Mouse (Mus musculus) embryonic facial prominence, embryonic 14.5 days (tissue): ENCODE data around the gene Stx5a. TPM values are rescaled to one million over a fixed set of nuclear protein-coding genes. Genes with fewer than 3 reads are reported as not detected.
"Not testable (repeated sequence)": the region's sequence is repeated elsewhere in the genome, so short reads cannot be mapped to it uniquely, and the experiment has no call there.

Experiments
- ATAC-seq: fragments of 200-750 bp; cut with Nextera tagmentation; 2 replicates; pipeline ENCODE4 v1.8.0; 2017; ENCODE audit warnings: low read depth, moderate number of reproducible peaks, moderate TSS enrichment
- DNase-seq: peaks from one replicate; pipeline ENCODE4 v3.0.0-alpha.2; 2015; ENCODE audit warnings: low spot score
- H3K27ac ChIP-seq: fragments of 300-500 bp; sonication (generic); replicated peaks from 2 replicates; pipeline ENCODE4 v1.5.1; 2014; ENCODE audit warnings: low read depth, mild to moderate bottlenecking, low read length, moderate library complexity
- H3K27me3 ChIP-seq: fragments of 300-500 bp; sonication (generic); replicated peaks from 2 replicates; pipeline ENCODE4 v1.6.1; 2014; ENCODE audit warnings: low read length; ENCODE audit not compliant: control insufficient read depth, insufficient read depth
- H3K36me3 ChIP-seq: fragments of 300-500 bp; sonication (generic); 2 replicates; pipeline ENCODE4 v1.6.1; 2014; ENCODE audit warnings: low read length, mixed read lengths; ENCODE audit not compliant: control insufficient read depth, insufficient read depth
- H3K4me1 ChIP-seq: fragments of 300-500 bp; sonication (generic); 2 replicates; pipeline ENCODE4 v1.6.1; 2014; ENCODE audit warnings: antibody characterized with exemption, low read length; ENCODE audit not compliant: control insufficient read depth, insufficient read depth
- H3K4me2 ChIP-seq: fragments of 300-500 bp; sonication (generic); 2 replicates; pipeline ENCODE4 v1.6.1; 2014; ENCODE audit warnings: low read depth, mild to moderate bottlenecking, low read length, moderate library complexity, mixed read lengths
- H3K4me3 ChIP-seq: fragments of 300-500 bp; sonication (generic); 2 replicates; pipeline ENCODE4 v1.5.1; 2014; ENCODE audit warnings: low read depth, mild to moderate bottlenecking, low read length
- H3K9ac ChIP-seq: fragments of 300-500 bp; sonication (generic); 2 replicates; pipeline ENCODE4 v1.6.1; 2014; ENCODE audit warnings: low read depth, mild to moderate bottlenecking, low read length, moderate library complexity, mixed read lengths
- H3K9me3 ChIP-seq: fragments of 300-500 bp; sonication (generic); 2 replicates; pipeline ENCODE4 v1.6.1; 2016; ENCODE audit warnings: low read length; ENCODE audit not compliant: control insufficient read depth
- WGBS: fragments of 180-500 bp; shearing (Covaris S2); extraction: QIAGEN DNeasy Blood & Tissue Kit; methylation state at CpG from one replicate; pipeline ENCODE4 v1.1.7; 2014; 5-methylcytosine and 5-hydroxymethylcytosine counted together
- polyA plus RNA-seq: library from polyadenylated mRNA; unstranded; fragments of >200 nt; fragmentation: Nextera tagmentation; extraction: Ambion mirVana; gene quantifications from 2 replicates; pipeline ENCODE4 v1.2.1, GENCODE M21; 2014

Stx5a gene
- polyA plus RNA-seq, 1 experiment from 2014 or later, result 142 TPM

DNA sequence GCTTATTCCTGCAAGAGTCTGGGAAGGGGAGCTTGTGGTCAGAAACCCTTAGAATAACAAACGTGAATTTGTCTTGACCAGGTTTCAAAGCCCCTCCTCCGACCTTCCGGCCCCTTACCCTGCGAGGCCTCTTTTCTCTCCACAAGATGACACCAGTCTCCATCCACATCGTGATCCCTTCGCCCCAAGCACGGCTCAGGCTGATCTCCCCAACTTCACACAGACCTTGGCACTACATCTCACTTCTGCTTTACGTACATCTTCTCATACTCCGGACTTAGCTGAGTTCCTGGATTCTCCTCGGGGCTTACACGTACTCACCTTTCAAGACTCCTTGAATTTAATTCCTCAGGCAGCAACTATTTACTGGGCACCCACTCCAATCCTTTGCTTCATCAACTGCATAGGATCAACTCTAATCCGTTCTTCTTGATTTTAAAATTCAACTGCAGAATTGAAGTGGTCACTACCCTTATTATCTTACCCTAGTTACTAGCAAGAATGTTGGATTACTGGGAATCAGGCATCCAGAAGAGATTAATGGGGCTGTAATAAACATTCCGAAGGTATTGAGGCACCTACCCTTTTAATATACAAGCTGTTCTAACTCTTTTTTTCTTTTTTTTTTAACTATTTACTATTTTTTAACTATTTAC is 27.1 kb upstream of the Stx5a start:
- Histone ChIP-seq H3K4me3 (peak overlapping the region; percentile 89), H3K27me3 (no peaks in the 10 kb centered on the region), H3K27ac (peak overlapping the region; percentile 94), H3K9me3 (no peaks in the 10 kb centered on the region), H3K36me3 (peaks cover 32% of the 10 kb centered on the region), H3K9ac (peak overlapping the region; percentile 93), H3K4me1 (peaks cover 19% of the 10 kb centered on the region), H3K4me2 (peak overlapping the region; percentile 73)
- DNase-seq, result no peak
- 7% methylated on average over 13 of the region's 13 CpGs for WGBS
- ATAC-seq, result peak; percentile 6; the same call in 1 of the 2 replicates

DNA sequence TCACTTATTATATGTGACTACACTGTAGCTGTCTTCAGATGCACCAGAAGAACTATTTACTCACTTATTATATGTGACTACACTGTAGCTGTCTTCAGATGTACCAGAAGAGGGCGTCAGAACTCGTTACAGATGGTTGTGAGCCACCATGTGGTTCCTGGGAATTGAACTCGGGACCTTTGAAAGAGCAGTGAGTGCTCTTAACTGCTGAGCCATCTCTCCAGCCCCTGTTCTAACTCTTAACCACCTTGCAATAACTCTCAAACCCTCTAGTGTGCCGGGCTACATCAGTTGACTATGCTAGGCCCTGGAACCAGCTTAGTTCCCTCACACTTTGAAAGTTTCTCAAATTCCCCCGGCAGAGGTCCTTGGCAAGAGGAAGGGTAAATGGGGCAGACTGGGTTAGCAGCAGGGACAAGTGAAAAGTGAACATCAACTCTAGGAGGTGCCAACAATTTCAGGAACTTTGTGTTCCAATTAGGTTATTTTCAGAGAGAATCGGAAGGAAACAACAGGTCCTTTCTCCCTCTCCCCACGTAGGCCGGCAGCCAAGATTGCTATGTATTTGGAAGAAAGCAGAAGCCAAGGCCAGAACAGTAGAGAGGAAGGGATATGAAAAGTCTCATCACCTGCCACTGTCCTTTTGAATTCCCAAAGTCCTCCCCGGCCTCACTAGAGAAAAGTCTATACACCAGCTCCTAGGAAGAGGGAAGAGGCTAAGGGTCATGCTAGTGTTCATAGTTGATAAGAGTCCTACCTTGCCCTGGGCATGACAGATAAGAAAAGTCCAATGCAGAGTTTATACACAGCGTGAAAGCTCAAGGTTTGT is 26.3 kb upstream of the Stx5a start:
- no peaks in the 10 kb centered on the region for H3K27me3 ChIP-seq
- no peak overlapping the region for H3K4me3 ChIP-seq
- 71% methylated on average over 10 of the region's 10 CpGs for WGBS
- no peaks in the 10 kb centered on the region for H3K9me3 ChIP-seq
- H3K4me1 ChIP-seq, result peaks cover 19% of the 10 kb centered on the region
- H3K4me2 ChIP-seq, result no peak overlapping the region
- H3K36me3 ChIP-seq, result peaks cover 24% of the 10 kb centered on the region
- ATAC-seq (no peak), DNase-seq (no peak)
- no peak overlapping the region for H3K9ac ChIP-seq
- H3K27ac ChIP-seq, result no peak overlapping the region

DNA sequence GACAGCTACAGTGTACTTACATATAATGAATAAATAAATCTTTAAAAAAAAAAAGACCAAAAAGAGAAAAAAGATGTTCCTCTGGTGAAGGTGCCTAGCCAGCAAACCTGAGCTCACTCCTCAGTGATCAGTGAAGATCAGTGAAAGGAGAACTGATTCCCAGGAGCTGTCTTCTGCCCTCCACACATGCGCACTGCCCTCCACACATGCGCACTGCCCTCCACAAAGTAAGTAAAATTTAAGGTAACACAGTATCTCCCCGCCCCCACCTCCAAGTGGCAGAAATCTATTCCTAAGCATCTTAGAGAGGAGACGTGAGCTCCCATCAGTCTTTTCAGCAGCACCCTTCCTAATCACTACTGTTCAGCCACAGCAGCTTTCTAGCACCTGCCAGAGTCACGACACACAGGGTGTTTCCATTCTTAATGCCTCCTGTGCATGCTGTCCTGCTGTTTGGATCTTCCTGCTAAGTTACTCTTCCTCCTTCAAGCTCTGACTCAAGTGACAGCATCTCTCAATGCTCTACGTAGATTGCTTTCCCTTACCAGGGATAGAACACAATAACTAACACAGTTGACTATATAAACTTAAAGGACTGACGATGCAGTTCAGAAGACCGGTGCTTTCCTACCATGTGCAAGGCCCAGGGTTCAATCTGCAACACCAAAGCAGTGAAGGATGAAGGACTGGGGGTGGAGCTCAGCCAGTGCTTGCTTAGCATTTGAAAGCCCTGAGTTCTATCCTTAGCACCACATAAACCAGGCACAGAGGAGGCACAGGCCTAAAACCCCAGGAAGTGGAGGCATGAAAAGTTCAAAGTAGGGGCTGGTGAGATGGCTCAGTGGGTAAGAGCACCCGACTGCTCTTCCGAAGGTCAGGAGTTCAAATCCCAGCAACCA is 25.1 kb upstream of the Stx5a start:
- Histone ChIP-seq H3K36me3 (peaks cover 13% of the 10 kb centered on the region; the same call in 1 of the 2 replicates), H3K4me2 (no peak overlapping the region), H3K27me3 (no peaks in the 10 kb centered on the region), H3K4me1 (peaks cover 16% of the 10 kb centered on the region), H3K9me3 (no peaks in the 10 kb centered on the region), H3K9ac (no peak overlapping the region), H3K27ac (no peak overlapping the region), H3K4me3 (no peak overlapping the region)
- ATAC-seq (no peak), DNase-seq (no peak)
- WGBS, result 72% methylated on average over 10 of the region's 10 CpGs

DNA sequence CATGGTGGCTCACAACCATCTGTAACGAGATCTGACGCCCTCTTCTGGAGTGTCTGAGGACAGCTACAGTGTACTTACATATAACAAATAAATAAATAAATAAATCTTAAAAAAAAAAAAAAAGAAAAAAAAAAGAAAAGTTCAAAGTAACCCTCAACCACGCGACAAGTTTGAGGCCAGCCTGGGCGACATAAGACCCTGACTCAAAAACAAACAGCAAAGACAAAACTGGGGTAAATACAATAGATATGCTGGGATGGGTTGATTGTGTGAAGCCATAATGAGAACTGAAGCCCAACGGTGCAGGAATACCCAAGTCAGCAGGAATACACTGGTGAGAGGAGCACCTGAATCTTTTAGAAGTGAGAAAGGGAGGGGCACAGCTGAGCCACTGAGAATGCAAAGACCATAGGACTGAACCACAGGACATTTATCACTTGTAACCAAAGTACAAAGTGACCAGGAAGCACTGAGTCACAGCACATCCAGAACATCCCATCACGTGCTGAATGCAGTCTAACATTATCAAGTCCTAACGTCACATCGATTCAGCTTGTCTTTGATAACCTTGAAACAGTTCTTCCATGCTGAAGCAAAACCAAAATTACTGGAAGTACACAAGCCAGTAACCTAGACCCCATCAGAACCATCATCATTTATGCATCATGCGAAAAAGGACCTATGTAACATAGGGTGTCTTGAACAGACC is 24.3 kb upstream of the Stx5a start:
- Histone ChIP-seq H3K4me1 (peaks cover 11% of the 10 kb centered on the region), H3K36me3 (peaks cover 5% of the 10 kb centered on the region; the same call in 1 of the 2 replicates), H3K4me3 (no peak overlapping the region), H3K9ac (no peak overlapping the region), H3K9me3 (no peaks in the 10 kb centered on the region), H3K27ac (no peak overlapping the region), H3K4me2 (no peak overlapping the region), H3K27me3 (no peaks in the 10 kb centered on the region)
- no peak for DNase-seq
- 77% methylated on average over 8 of the region's 10 CpGs for WGBS
- ATAC-seq, result no peak

DNA sequence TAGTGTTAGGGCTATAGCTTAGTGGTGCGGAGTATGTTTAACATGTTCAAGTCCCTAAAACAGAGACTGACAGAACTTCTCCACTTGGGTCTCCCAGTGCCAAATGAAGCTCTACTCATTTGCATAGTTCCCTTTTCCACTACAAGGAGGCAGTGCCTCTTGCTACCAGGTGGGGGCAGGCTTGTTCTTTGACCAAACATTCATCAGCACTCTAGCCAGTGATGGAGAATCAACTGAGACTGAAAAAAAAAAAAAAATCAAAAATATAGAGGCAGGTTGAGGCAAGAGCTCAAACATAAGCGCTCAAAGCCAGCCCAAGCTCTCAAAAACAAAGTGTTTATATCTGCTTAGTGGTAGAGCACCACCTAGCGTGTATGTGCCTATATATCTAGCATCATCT is 22.9 kb upstream of the Stx5a start:
- peaks cover 8% of the 10 kb centered on the region; the same call in 1 of the 2 replicates for H3K4me1 ChIP-seq
- ATAC-seq, result no peak
- 68% methylated on average over 3 of the region's 3 CpGs for WGBS
- no peaks in the 10 kb centered on the region for H3K36me3 ChIP-seq
- no peaks in the 10 kb centered on the region for H3K9me3 ChIP-seq
- no peak overlapping the region for H3K4me2 ChIP-seq
- no peaks in the 10 kb centered on the region for H3K27me3 ChIP-seq
- no peak overlapping the region for H3K9ac ChIP-seq
- no peak overlapping the region for H3K27ac ChIP-seq
- peak; percentile 68 for DNase-seq
- no peak overlapping the region for H3K4me3 ChIP-seq

DNA sequence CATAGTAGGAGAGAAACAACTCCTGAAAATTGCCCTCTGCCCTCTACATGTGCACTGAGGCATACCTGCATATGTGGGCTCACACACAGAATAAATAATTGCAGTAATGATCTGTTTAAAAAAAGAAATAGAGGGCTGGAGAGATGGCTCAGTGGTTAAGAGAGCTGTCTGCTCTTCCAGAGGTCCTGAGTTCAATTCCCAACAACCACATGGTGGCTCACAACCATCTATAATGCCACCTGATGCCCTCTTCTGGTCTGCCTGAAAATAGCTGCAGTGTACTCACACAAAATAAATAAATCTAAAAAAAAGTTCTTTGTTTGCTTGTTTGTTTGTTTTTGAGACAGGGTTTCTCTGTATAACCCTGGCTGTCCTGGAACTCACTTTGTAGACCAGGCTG is 22.2 kb upstream of the Stx5a start:
- not testable (repeated sequence) for H3K4me3 ChIP-seq, H3K4me2 ChIP-seq, H3K27me3 ChIP-seq, H3K27ac ChIP-seq, ATAC-seq, DNase-seq, H3K9ac ChIP-seq, H3K36me3 ChIP-seq, H3K9me3 ChIP-seq, H3K4me1 ChIP-seq

DNA sequence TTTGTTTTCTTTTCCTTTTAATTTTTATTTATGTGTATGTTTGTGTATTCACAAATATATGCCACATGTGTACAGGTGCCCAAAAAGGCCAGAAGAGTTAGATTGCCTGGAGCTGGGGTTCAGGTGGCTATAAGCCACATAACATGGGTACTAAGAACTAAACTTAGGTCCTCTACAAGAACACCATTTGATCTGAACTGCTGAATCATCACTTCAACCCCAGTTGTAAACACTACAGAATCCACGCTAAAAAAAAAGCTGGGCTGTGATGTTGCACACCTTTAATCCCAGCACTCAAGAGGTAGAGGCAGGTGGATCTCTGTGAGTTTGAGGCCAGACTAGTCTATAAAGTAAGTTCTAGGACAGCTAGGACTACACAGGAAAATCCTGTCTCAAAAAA is 19.8 kb upstream of the Stx5a start:
- DNase-seq (no peak), ATAC-seq (no peak)
- H3K9ac ChIP-seq, result 0 out of 2 replicates have a peak overlapping the region, but pooled peaks have one; percentile 94
- no peaks in the 10 kb centered on the region for H3K9me3 ChIP-seq
- no peaks in the 10 kb centered on the region for H3K27me3 ChIP-seq
- peaks cover 18% of the 10 kb centered on the region for H3K4me1 ChIP-seq
- peaks cover 24% of the 10 kb centered on the region for H3K36me3 ChIP-seq
- H3K27ac ChIP-seq, result no peak overlapping the region
- H3K4me2 ChIP-seq, result peak overlapping the region; percentile 86
- WGBS, result 87% methylated on average over 1 of the region's 1 CpGs
- no peak overlapping the region for H3K4me3 ChIP-seq

DNA sequence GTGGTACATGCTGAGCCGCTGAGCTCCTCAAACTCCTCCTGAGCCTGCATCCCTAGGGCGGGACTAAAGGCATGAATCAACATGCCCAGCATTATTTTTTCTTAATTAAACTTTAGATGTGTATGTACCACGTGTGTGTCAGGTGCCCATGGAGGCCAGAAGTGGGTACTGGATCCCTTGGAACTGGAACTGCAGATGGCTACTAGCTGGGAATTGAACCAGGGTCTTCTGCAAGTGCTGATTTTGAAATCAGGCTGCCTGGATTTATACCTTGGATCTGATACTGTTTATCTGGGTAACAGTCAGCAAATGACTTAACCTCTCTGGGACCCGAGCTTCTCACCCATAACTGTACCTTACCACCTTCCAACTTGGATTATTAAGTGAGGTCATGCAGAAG is 19.2 kb upstream of the Stx5a start:
- WGBS, result 58% methylated on average over 4 of the region's 4 CpGs
- Histone ChIP-seq H3K36me3 (peaks cover 29% of the 10 kb centered on the region), H3K4me3 (peak overlapping the region; percentile 68), H3K9ac (peak overlapping the region; percentile 94), H3K27me3 (no peaks in the 10 kb centered on the region), H3K4me2 (peak overlapping the region; percentile 86), H3K4me1 (peaks cover 18% of the 10 kb centered on the region), H3K27ac (peak overlapping the region; percentile 96; the same call in 1 of the 2 replicates), H3K9me3 (no peaks in the 10 kb centered on the region)
- DNase-seq (peak; percentile 31), ATAC-seq (no peak)
